Mouse (Mus musculus) stomach, postnatal 0 days (tissue): ENCODE measurements around the gene Tada2a.

Experiments used
- CTCF ChIP-seq: IDR thresholded peaks from 2 replicates; pipeline ENCODE4 v1.5.1; 2016; ENCODE audit warnings: antibody characterized with exemption, low read depth, mild to moderate bottlenecking, moderate library complexity
- EP300 ChIP-seq: optimal IDR thresholded peaks from 2 replicates; pipeline ENCODE3; 2016; ENCODE audit warnings: antibody characterized with exemption

- no peak for TF ChIP-seq EP300
- TF ChIP-seq CTCF: no peak
Observed at GRCm38 (mm10) chr11:84097251-84097998, 32.0 kb downstream of the Tada2a start.
